Mouse (Mus musculus) embryonic facial prominence, embryonic 13.5 days (tissue): ENCODE data around the gene Relb. TPM values are rescaled to one million over a fixed set of nuclear protein-coding genes. Genes with fewer than 3 reads are reported as not detected.

ENCODE experiments used
- ATAC-seq: fragments of 200-750 bp; cut with Nextera tagmentation; 2 replicates; pipeline ENCODE4 v1.8.0; 2017; ENCODE audit warnings: low read depth; ENCODE audit not compliant: insufficient number of reproducible peaks, insufficient read depth, low FRiP score, low TSS enrichment
- H3K27ac ChIP-seq: fragments of 300-500 bp; sonication (generic); 2 replicates; pipeline ENCODE4 v1.5.1; 2015; ENCODE audit warnings: moderate library complexity, mild to moderate bottlenecking, inconsistent platforms
- H3K27me3 ChIP-seq: fragments of 300-500 bp; sonication (generic); 2 replicates; pipeline ENCODE4 v1.6.1; 2015; ENCODE audit warnings: mild to moderate bottlenecking, inconsistent platforms
- H3K36me3 ChIP-seq: fragments of 300-500 bp; sonication (generic); 2 replicates; pipeline ENCODE4 v1.6.1; 2015; ENCODE audit warnings: mild to moderate bottlenecking, inconsistent platforms
- H3K4me1 ChIP-seq: fragments of 300-500 bp; sonication (generic); 2 replicates; pipeline ENCODE4 v1.6.1; 2015; ENCODE audit warnings: inconsistent platforms
- H3K4me2 ChIP-seq: fragments of 300-500 bp; sonication (generic); 2 replicates; pipeline ENCODE4 v1.6.1; 2015; ENCODE audit warnings: moderate library complexity, mild to moderate bottlenecking, inconsistent platforms
- H3K4me3 ChIP-seq: fragments of 300-500 bp; sonication (generic); 2 replicates; pipeline ENCODE4 v1.5.1; 2015; ENCODE audit warnings: mild to moderate bottlenecking, inconsistent platforms
- H3K9ac ChIP-seq: fragments of 300-500 bp; sonication (generic); 2 replicates; pipeline ENCODE4 v1.6.1; 2015; ENCODE audit warnings: mild to moderate bottlenecking, inconsistent platforms
- H3K9me3 ChIP-seq: fragments of 300-500 bp; sonication (generic); 2 replicates; pipeline ENCODE4 v1.6.1; 2016; ENCODE audit warnings: inconsistent platforms
- WGBS: fragments of 180-500 bp; shearing (Covaris S2); methylation state at CpG from one replicate; pipeline ENCODE4 v1.1.7; 2015; ENCODE audit warnings: mixed read lengths; 5-methylcytosine and 5-hydroxymethylcytosine counted together
- polyA plus RNA-seq: library from polyadenylated mRNA; unstranded; fragments of >200 nt; fragmentation: Nextera tagmentation; extraction: Ambion mirVana; gene quantifications from 2 replicates; pipeline ENCODE4 v1.2.1, GENCODE M21; 2015

The Relb gene
- polyA plus RNA-seq, 1 experiment from 2014 or later = 7.5 TPM

DNA sequence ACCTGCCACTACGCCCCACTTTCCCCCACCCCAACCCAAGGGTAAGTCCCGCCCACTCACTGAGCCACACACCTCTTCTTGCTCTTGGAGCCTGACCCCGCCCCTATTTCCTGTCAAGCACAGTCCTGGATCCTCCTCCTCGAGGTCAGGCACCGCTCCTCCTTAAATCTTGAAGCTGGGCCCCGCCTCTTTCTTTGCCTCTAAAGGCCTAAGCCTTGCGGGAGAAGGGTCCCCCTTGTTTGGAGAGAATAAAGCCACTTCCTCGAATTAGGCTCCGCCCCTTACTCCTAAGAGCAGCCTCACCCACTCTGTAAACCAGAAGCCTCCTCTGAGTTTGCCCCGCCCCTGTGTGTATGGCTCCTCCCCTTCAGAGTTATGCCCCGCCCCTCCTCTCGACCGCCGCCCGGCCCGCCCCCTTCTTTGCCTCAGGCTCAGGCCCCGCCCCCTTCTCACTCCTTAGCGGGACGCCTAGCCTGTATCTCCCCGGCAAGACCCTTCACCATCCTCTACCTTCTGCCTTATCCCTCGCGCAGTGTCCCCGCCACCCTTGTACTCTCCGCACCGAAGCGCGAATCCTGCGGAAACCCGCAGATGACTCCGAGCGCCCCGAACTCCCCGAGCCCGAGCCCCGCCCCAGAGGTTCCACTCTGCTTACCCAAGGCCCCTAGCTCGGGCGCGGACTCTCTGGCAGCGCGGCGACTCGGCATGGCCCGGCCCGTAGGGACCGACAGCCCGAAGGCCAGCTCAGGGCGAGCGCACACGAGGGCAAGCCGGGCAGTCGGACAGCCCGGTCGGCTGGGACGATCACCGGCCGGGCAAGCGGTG is 490 bp downstream of the Relb start:
- Histone ChIP-seq H3K4me1 (0 out of 2 replicates have a peak, but pooled peaks cover 4% of the 10 kb centered on the region), H3K36me3 (peaks cover 20% of the 10 kb centered on the region), H3K9ac (peak overlapping the region; percentile 68), H3K4me3 (peak overlapping the region; percentile 79), H3K4me2 (peak overlapping the region; percentile 84), H3K27ac (peak overlapping the region; percentile 88), H3K27me3 (no peaks in the 10 kb centered on the region), H3K9me3 (no peaks in the 10 kb centered on the region)
- ATAC-seq = peak; percentile 87
- WGBS = 1% methylated on average over 57 of the region's 57 CpGs

- peak; percentile 4; the same call in 1 of the 2 replicates for ATAC-seq
- 15% methylated on average over 17 of the region's 17 CpGs for WGBS
- H3K27me3 ChIP-seq = no peaks in the 10 kb centered on the region
- H3K36me3 ChIP-seq = peaks cover 15% of the 10 kb centered on the region
- no peaks in the 10 kb centered on the region for H3K9me3 ChIP-seq
- H3K4me1 ChIP-seq = 0 out of 2 replicates have a peak, but pooled peaks cover 4% of the 10 kb centered on the region
- no peak overlapping the region for H3K9ac ChIP-seq
- H3K4me2 ChIP-seq = peak overlapping the region; percentile 84
- peak overlapping the region; percentile 79 for H3K4me3 ChIP-seq
- H3K27ac ChIP-seq = peak overlapping the region; percentile 88
Measured at GRCm38 (mm10) chr7:19628192-19628535, 1.1 kb downstream of the Relb start.

GRCm38 (mm10) chr7:19627721-19628120 is 1.5 kb downstream of the Relb start:
- WGBS = 67% methylated on average over 3 of the region's 3 CpGs
- Histone ChIP-seq H3K9me3 (no peaks in the 10 kb centered on the region), H3K36me3 (peaks cover 10% of the 10 kb centered on the region), H3K9ac (no peak overlapping the region), H3K4me1 (0 out of 2 replicates have a peak, but pooled peaks cover 4% of the 10 kb centered on the region), H3K27ac (no peak overlapping the region), H3K4me3 (peak overlapping the region; percentile 79), H3K4me2 (peak overlapping the region; percentile 84), H3K27me3 (no peaks in the 10 kb centered on the region)
- no peak for ATAC-seq

DNA sequence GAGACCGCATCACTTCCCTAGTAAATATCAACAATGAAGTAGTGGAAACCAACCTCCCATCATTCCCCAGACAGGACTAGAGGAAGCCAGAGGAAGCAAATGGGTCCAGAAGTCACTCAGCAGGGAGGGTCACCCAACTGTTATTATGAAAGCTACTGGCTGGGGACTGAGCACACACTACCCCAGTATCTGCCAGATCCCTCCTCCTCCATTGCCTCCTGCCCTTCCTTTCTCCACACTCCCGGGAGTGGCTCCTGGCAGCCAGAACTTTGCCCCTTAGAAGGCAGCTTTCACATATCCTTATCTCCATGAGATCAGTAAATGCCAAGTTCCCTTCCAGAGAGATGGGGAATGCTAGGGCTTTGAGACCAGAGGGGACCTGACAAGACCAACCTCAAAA is 5.8 kb downstream of the Relb start:
- peaks cover 7% of the 10 kb centered on the region; the same call in 1 of the 2 replicates for H3K4me1 ChIP-seq
- no peak for ATAC-seq
- WGBS = 73% methylated on average over 2 of the region's 2 CpGs

DNA sequence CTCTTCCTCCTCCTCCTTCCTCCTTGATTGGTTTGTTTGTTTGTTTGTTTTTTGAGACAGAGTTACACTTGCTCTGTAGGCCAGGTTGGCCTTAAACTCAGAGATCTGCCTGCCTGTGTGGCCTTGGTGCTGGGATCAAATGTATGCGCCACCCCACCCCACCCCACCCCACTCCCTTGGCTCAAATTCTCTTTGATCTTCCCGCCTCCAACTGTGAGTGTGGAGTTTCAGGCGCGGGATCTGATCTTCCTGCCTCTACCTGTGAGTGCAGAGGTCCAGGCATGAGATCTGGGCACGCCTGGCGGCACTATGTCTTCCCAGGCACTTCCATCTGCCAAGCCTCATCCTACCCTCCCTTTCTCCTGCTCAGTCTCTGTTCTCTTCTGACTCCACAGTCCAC is 7.0 kb downstream of the Relb start:
- Histone ChIP-seq H3K4me1 (peaks cover 7% of the 10 kb centered on the region; the same call in 1 of the 2 replicates), H3K4me2 (no peak overlapping the region), H3K9me3 (no peaks in the 10 kb centered on the region), H3K27ac (no peak overlapping the region), H3K4me3 (no peak overlapping the region), H3K9ac (0 out of 2 replicates have a peak overlapping the region, but pooled peaks have one; percentile 16), H3K27me3 (peaks cover 12% of the 10 kb centered on the region), H3K36me3 (no peaks in the 10 kb centered on the region)
- ATAC-seq = no peak
- 31% methylated on average over 6 of the region's 6 CpGs for WGBS

More for the DNA sequence above, 5.8 kb downstream of the Relb start:
- H3K9me3 ChIP-seq = no peaks in the 10 kb centered on the region
- H3K36me3 ChIP-seq = no peaks in the 10 kb centered on the region
- no peak overlapping the region for H3K27ac ChIP-seq
- H3K9ac ChIP-seq = no peak overlapping the region
- no peak overlapping the region for H3K4me2 ChIP-seq
- H3K4me3 ChIP-seq = no peak overlapping the region
- H3K27me3 ChIP-seq = peaks cover 12% of the 10 kb centered on the region

DNA sequence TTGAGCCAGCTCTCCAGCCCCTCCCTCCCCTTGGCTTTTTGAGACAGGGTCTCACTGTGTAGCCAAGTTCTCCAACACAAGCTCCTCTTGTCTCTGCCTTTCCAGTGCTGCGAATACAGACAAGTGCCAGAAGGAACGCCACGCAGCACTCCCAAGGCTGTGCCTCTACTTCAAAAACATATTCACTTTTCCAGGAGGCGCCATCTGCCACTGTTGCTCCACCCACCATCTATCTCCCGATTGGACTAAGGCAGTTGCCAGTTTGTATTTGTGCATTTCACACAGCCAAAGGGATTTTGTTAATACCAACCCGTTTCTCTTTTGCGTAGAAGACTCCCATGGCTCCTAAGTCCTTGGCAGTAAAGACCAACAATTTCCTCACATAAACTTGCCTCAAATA is 8.4 kb downstream of the Relb start:
- Histone ChIP-seq H3K9ac (no peak overlapping the region), H3K27me3 (peaks cover 12% of the 10 kb centered on the region), H3K27ac (no peak overlapping the region), H3K4me3 (no peak overlapping the region), H3K36me3 (no peaks in the 10 kb centered on the region), H3K9me3 (no peaks in the 10 kb centered on the region), H3K4me1 (peaks cover 7% of the 10 kb centered on the region; the same call in 1 of the 2 replicates), H3K4me2 (no peak overlapping the region)
- ATAC-seq = no peak
- WGBS = 87% methylated on average over 7 of the region's 7 CpGs

DNA sequence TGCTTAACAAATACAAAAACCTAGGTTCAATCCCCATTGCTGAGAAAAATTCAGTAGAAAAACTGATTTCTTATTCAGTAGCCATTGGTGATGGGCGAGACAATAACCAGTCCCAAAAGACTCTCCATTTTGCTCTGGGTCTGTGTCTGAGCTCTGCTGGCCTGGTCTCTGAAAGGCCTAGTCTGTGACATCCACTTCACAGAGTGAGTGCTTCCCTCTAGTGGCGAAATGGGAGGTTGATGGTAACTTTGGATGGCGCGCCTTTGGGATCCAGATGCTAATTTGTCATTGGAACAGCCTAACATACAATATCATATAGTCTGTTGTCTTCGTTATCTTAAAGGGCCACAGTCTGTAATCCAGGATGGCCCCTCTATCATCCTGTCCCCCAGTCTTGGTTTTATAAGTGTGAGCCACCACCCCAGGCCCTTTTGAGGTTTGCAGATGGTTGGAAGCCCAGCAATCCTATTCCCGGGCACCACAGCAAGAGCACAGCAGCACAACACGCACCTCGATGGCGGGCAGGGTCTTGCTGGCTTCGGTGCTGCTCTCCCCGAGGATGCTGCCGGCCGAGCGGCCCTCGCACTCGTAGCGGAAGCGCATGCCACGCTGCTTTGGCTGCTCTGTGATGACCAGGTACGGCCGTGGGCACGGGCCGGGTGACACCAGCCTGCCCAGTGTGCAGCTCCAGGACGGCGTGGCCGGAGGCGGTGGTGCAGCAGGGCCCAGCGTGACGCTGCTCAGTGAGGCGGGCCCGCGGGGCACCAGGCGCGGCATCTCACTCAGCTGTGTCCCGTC is 10.0 kb downstream of the Relb start:
- 5% methylated on average over 35 of the region's 35 CpGs for WGBS
- no peaks in the 10 kb centered on the region for H3K36me3 ChIP-seq
- no peak overlapping the region for H3K27ac ChIP-seq
- peaks cover 12% of the 10 kb centered on the region for H3K27me3 ChIP-seq
- H3K4me2 ChIP-seq = peak overlapping the region; percentile 66
- peaks cover 7% of the 10 kb centered on the region; the same call in 1 of the 2 replicates for H3K4me1 ChIP-seq
- H3K4me3 ChIP-seq = peak overlapping the region; percentile 43
- no peaks in the 10 kb centered on the region for H3K9me3 ChIP-seq
- no peak for ATAC-seq
- H3K9ac ChIP-seq = peak overlapping the region; percentile 72

- Histone ChIP-seq H3K9me3 (no peaks in the 10 kb centered on the region), H3K27me3 (peaks cover 10% of the 10 kb centered on the region), H3K4me2 (no peak overlapping the region), H3K36me3 (peaks cover 15% of the 10 kb centered on the region; the same call in 1 of the 2 replicates), H3K4me1 (peaks cover 7% of the 10 kb centered on the region; the same call in 1 of the 2 replicates), H3K4me3 (no peak overlapping the region), H3K9ac (no peak overlapping the region), H3K27ac (no peak overlapping the region)
- no peak for ATAC-seq
- WGBS = 86% methylated on average over 12 of the region's 12 CpGs
Measured at GRCm38 (mm10) chr7:19615036-19615577, 14.1 kb downstream of the Relb start.

- H3K27ac ChIP-seq = no peak overlapping the region
- no peak for ATAC-seq
- H3K36me3 ChIP-seq = peaks cover 15% of the 10 kb centered on the region; the same call in 1 of the 2 replicates
- H3K9me3 ChIP-seq = no peaks in the 10 kb centered on the region
- no peak overlapping the region for H3K4me2 ChIP-seq
- H3K27me3 ChIP-seq = no peaks in the 10 kb centered on the region
- no peak overlapping the region for H3K4me3 ChIP-seq
- H3K9ac ChIP-seq = no peak overlapping the region
- no peaks in the 10 kb centered on the region for H3K4me1 ChIP-seq
- 80% methylated on average over 5 of the region's 5 CpGs for WGBS
Measured at GRCm38 (mm10) chr7:19610969-19611368, 18.3 kb downstream of the Relb start.

- peaks cover 15% of the 10 kb centered on the region; the same call in 1 of the 2 replicates for H3K36me3 ChIP-seq
- H3K4me2 ChIP-seq = no peak overlapping the region
- H3K9me3 ChIP-seq = no peaks in the 10 kb centered on the region
- H3K4me1 ChIP-seq = no peaks in the 10 kb centered on the region
- H3K27ac ChIP-seq = no peak overlapping the region
- no peak for ATAC-seq
- no peaks in the 10 kb centered on the region for H3K27me3 ChIP-seq
- 84% methylated on average over 12 of the region's 12 CpGs for WGBS
- H3K9ac ChIP-seq = no peak overlapping the region
- H3K4me3 ChIP-seq = no peak overlapping the region
Measured at GRCm38 (mm10) chr7:19609641-19610332, 19.5 kb downstream of the Relb start.

DNA sequence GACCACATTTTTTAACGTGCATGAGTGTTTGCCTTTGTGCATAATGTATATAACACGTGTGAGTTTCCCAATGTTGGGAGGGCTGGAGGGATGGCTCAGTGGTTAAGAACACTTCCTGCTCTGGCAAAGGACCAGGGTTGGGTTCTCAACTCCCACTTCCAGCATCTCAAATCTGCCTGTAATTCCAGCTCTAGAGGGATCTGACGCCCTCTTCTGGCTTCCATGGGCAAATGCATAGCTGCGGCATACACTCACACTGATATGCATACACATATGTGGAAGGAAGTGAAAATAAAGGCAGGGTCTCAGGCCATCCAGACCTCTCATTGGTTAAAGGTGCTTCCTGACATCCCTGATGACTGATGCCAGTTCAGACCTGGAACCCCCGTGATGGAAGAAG is 21.9 kb downstream of the Relb start:
- Histone ChIP-seq H3K27me3 (no peaks in the 10 kb centered on the region), H3K36me3 (peaks cover 18% of the 10 kb centered on the region; the same call in 1 of the 2 replicates), H3K9ac (no peak overlapping the region), H3K4me1 (peaks cover 14% of the 10 kb centered on the region), H3K4me3 (no peak overlapping the region), H3K9me3 (no peaks in the 10 kb centered on the region), H3K27ac (no peak overlapping the region), H3K4me2 (no peak overlapping the region)
- 83% methylated on average over 5 of the region's 5 CpGs for WGBS
- no peak for ATAC-seq
